Comparison of ENCODE assay signal across 30 mouse cellular contexts in genomic region chr10:117541487-117541886, GRCm38 (mm10).
"Had no signal": no experiment of that assay in that cellular context is flagged by ENCODE, and none has a peak within 500 bp of the region (broad histone marks: within the 10 kb centered on the region; RNA-seq: fewer than 3 reads in every experiment).

No protein-coding gene starts in this region.

- ATAC-seq: liver, embryonic 12.5 days; liver, postnatal 0 days; midbrain, embryonic 13.5 days; midbrain, embryonic 15.5 days; midbrain, embryonic 16.5 days had no signal

- H3K27me3 ChIP-seq: limb, embryonic 12.5 days; limb, embryonic 13.5 days; liver, embryonic 12.5 days; liver, embryonic 13.5 days; liver, embryonic 15.5 days; lung, embryonic 15.5 days; midbrain, embryonic 12.5 days; midbrain, embryonic 13.5 days; midbrain, embryonic 15.5 days; neural tube, embryonic 12.5 days; neural tube, embryonic 13.5 days had no signal

- H3K9ac ChIP-seq: limb, embryonic 12.5 days; limb, embryonic 13.5 days; liver, embryonic 12.5 days; liver, embryonic 13.5 days; liver, embryonic 14.5 days; liver, embryonic 15.5 days; liver, postnatal 0 days; lung, embryonic 14.5 days; lung, embryonic 15.5 days; midbrain, embryonic 12.5 days; midbrain, embryonic 13.5 days; midbrain, embryonic 15.5 days; neural tube, embryonic 12.5 days; neural tube, embryonic 13.5 days had no signal

- DNase-seq: left cerebral cortex, postnatal 4 days; liver; liver, embryonic 13.5 days; liver, postnatal 0 days; lung, adult 18-20 months; lung, adult 2 months; lung, embryonic 14.5 days; lung, postnatal 10 days; lung, postnatal 36 days; lung, postnatal 4 days; midbrain, embryonic 14.5 days had no signal

- H3K4me1 ChIP-seq: liver, embryonic 12.5 days; liver, embryonic 13.5 days; liver, embryonic 15.5 days; lung, embryonic 15.5 days; megakaryocyte, embryonic 14.5 days; midbrain, embryonic 12.5 days; midbrain, embryonic 13.5 days; midbrain, embryonic 15.5 days; neural tube, embryonic 12.5 days had no signal

- H3K36me3 ChIP-seq: limb, embryonic 12.5 days; limb, embryonic 13.5 days; liver, embryonic 12.5 days; liver, embryonic 13.5 days; liver, embryonic 15.5 days; lung, embryonic 15.5 days; midbrain, embryonic 10.5 days; midbrain, embryonic 12.5 days; midbrain, embryonic 13.5 days; midbrain, embryonic 15.5 days; neural tube, embryonic 12.5 days; neural tube, embryonic 13.5 days had no signal

- H3K4me2 ChIP-seq: limb, embryonic 12.5 days; limb, embryonic 13.5 days; liver, embryonic 11.5 days; liver, embryonic 12.5 days; liver, embryonic 13.5 days; liver, embryonic 15.5 days; lung, embryonic 14.5 days; lung, embryonic 15.5 days; midbrain, embryonic 11.5 days; midbrain, embryonic 12.5 days; midbrain, embryonic 13.5 days; midbrain, embryonic 15.5 days; neural tube, embryonic 12.5 days; neural tube, embryonic 13.5 days had no signal

- H3K4me3 ChIP-seq: left cerebral cortex, adult 2 months; limb, embryonic 12.5 days; limb, embryonic 13.5 days; liver, embryonic 12.5 days; liver, embryonic 13.5 days; liver, embryonic 15.5 days; lung, embryonic 15.5 days; megakaryocyte, embryonic 14.5 days; midbrain, embryonic 10.5 days; midbrain, embryonic 12.5 days; midbrain, embryonic 13.5 days; midbrain, embryonic 15.5 days; myocyte; neural tube, embryonic 12.5 days; neural tube, embryonic 13.5 days had no signal

- H3K9me3 ChIP-seq: limb, embryonic 12.5 days; limb, embryonic 13.5 days; liver, embryonic 12.5 days; liver, embryonic 13.5 days; liver, embryonic 15.5 days; lung, embryonic 15.5 days; midbrain, embryonic 10.5 days; midbrain, embryonic 12.5 days; midbrain, embryonic 13.5 days; midbrain, embryonic 15.5 days; neural tube, embryonic 12.5 days had no signal

- H3K27ac ChIP-seq: left cerebral cortex, adult 2 months; limb, embryonic 12.5 days; limb, embryonic 13.5 days; liver, embryonic 12.5 days; liver, embryonic 13.5 days; liver, embryonic 14.5 days; liver, embryonic 15.5 days; lung, embryonic 15.5 days; macrophage; midbrain, embryonic 10.5 days; midbrain, embryonic 12.5 days; midbrain, embryonic 13.5 days; midbrain, embryonic 15.5 days; neural tube, embryonic 12.5 days; neural tube, embryonic 13.5 days had no signal
